Mouse (Mus musculus) cortical plate, adult 2 months (tissue): ENCODE measurements around the gene Taf12. TPM values are rescaled to one million over a fixed set of nuclear protein-coding genes. Genes with fewer than 3 reads are reported as not detected.
"Not testable (repeated sequence)": the region's sequence is repeated elsewhere in the genome, so short reads cannot be mapped to it uniquely, and the experiment has no call there.

Experiments used
- H3K27ac ChIP-seq: fragments of 200-500 bp; 2 replicates; pipeline ENCODE4 v1.5.1; 2012; ENCODE audit warnings: low read length, control low read depth, inconsistent platforms; ENCODE audit not compliant: insufficient read depth
- H3K4me1 ChIP-seq: fragments of 200-500 bp; 2 replicates; pipeline ENCODE4 v1.6.1; 2011; ENCODE audit warnings: low read length; ENCODE audit not compliant: control insufficient read depth, insufficient read depth
- H3K4me3 ChIP-seq: fragments of 200-500 bp; 2 replicates; pipeline ENCODE4 v1.5.1; 2011; ENCODE audit warnings: mild to moderate bottlenecking, low read length, control low read depth; ENCODE audit not compliant: insufficient read depth
- CTCF ChIP-seq: fragments of 200-500 bp; IDR thresholded peaks from 2 replicates; pipeline ENCODE4 v1.5.1; 2011; ENCODE audit warnings: mild to moderate bottlenecking, control low read depth, low read length; ENCODE audit not compliant: insufficient read depth; ENCODE audit errors: extremely low read depth
- POLR2A ChIP-seq: fragments of 200-500 bp; IDR thresholded peaks from 2 replicates; pipeline ENCODE4 v1.6.1; 2011; ENCODE audit warnings: mild to moderate bottlenecking, low read length, control low read depth; ENCODE audit not compliant: insufficient read depth; ENCODE audit errors: extremely low read depth
- polyA plus RNA-seq: library from polyadenylated mRNA; depleted of rRNA; stranded (reverse); fragments of >200 nt; gene quantifications from 2 replicates; pipeline ENCODE4 v1.2.3, GENCODE M21; 2012

Gene Taf12
- polyA plus RNA-seq, 1 experiment = 15.9 TPM

GRCm38 (mm10) chr4:132295696-132296390, 21.7 kb downstream of the Taf12 start:
- no peaks in the 10 kb centered on the region for H3K4me1 ChIP-seq
- TF ChIP-seq CTCF (0 out of 2 replicates have a peak, but pooled peaks have one; percentile 11), POLR2A (no peak)
- H3K4me3 ChIP-seq = no peak overlapping the region
- no peak overlapping the region for H3K27ac ChIP-seq

- TF ChIP-seq CTCF = no peak
- no peak for TF ChIP-seq POLR2A
- Histone ChIP-seq H3K4me3 (no peak overlapping the region), H3K4me1 (no peaks in the 10 kb centered on the region; the same call in 1 of the 2 replicates), H3K27ac (no peak overlapping the region)
Measured at GRCm38 (mm10) chr4:132299849-132300248, 25.7 kb downstream of the Taf12 start.

- Histone ChIP-seq H3K4me1 (no peaks in the 10 kb centered on the region; the same call in 1 of the 2 replicates), H3K4me3 (no peak overlapping the region), H3K27ac (no peak overlapping the region)
- no peak for TF ChIP-seq CTCF
- no peak for TF ChIP-seq POLR2A
Measured at GRCm38 (mm10) chr4:132301486-132301885, 27.3 kb downstream of the Taf12 start.

GRCm38 (mm10) chr4:132301965-132302938, 28.1 kb downstream of the Taf12 start:
- TF ChIP-seq POLR2A = peak; percentile 26; the same call in 1 of the 2 replicates
- TF ChIP-seq CTCF = no peak
- no peaks in the 10 kb centered on the region; the same call in 1 of the 2 replicates for H3K4me1 ChIP-seq
- H3K4me3 ChIP-seq = peak overlapping the region; percentile 51
- H3K27ac ChIP-seq = peak overlapping the region; percentile 19; the same call in 1 of the 2 replicates

- H3K4me1 ChIP-seq = no peaks in the 10 kb centered on the region; the same call in 1 of the 2 replicates
- H3K27ac ChIP-seq = peak within 1 kb of the TSS; percentile 19; the same call in 1 of the 2 replicates
- peak within 1 kb of the TSS; percentile 51 for H3K4me3 ChIP-seq
- TF ChIP-seq CTCF (no peak), POLR2A (no peak; the same call in 1 of the 2 replicates)
Measured at GRCm38 (mm10) chr4:132302939-132303479, 28.8 kb downstream of the Taf12 start, which contains the start of gene Rab42. Gene Rab42, minus strand, starts transcription at chr4:132303385.

DNA sequence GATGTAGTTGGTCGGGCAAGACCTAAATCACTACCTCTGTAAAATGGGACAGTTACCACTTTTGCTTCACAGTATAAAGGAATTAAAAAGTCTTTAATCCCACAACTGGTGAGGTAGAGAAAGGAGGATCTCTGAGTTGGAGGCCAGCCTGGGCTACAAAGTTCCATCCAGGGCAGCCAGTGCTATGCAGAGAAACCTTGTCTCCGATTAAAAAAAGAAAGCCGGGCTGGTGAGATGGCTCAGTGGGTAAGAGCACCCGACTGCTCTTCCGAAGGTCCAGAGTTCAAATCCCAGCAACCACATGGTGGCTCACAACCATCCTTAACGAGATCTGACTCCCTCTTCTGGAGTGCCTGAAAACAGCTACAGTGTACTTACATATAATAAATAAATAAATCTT, 29.3 kb downstream of the Taf12 start:
- H3K27ac ChIP-seq, H3K4me1 ChIP-seq: not testable (repeated sequence)
- peak overlapping the region; percentile 51 for H3K4me3 ChIP-seq

DNA sequence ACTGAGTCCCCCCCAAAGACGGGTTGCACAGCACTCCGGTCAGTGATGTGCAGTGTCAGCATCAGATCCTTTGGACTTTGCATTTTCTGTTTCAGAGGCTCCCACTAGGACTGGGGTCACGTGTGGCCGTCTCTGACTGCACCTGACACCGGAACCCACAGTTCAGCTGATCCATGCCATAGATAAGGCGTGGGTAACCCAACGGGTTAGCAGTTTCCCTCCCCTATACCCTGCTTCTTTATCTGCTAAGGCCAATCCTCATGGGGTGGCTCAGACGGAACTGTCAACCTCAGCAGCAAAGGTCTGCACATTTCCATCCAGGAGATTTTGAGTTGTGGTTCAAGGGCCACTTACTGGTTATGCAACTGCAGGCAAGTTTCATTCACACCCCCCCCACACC, 31.1 kb downstream of the Taf12 start:
- Histone ChIP-seq H3K4me3 (no peak overlapping the region), H3K4me1 (no peaks in the 10 kb centered on the region; the same call in 1 of the 2 replicates), H3K27ac (no peak overlapping the region)
- no peak for TF ChIP-seq POLR2A
- TF ChIP-seq CTCF = no peak

DNA sequence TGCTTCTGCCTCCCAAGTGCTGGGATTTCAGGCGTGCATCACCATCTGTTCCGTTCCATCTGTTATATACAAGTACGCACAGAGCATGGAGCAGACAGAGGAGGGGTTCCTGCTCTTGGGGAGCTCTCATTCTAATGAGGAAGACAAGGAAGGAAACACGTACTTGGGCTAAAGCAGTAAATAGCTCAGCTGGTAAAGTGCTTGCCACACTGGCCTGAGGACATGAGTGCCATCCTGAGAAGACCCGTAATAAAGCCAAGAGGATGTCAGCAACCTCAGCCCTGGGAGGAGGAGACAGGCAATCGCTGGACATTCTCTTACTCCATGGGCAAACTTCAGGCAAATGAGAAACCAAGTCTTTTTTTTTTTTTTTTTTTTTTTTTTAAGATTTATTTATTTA, 31.8 kb downstream of the Taf12 start:
- no peaks in the 10 kb centered on the region; the same call in 1 of the 2 replicates for H3K4me1 ChIP-seq
- no peak overlapping the region for H3K27ac ChIP-seq
- no peak for TF ChIP-seq POLR2A
- no peak for TF ChIP-seq CTCF
- no peak overlapping the region for H3K4me3 ChIP-seq

- no peaks in the 10 kb centered on the region for H3K4me1 ChIP-seq
Measured at GRCm38 (mm10) chr4:132308437-132309139, 34.4 kb downstream of the Taf12 start.

More at GRCm38 (mm10) chr4:132308437-132309139, 34.4 kb downstream of the Taf12 start:
- Histone ChIP-seq H3K27ac (peak overlapping the region; percentile 90), H3K4me3 (peak overlapping the region; percentile 84)
- TF ChIP-seq CTCF (no peak), POLR2A (peak; percentile 100)
